Mouse (Mus musculus) liver, embryonic 16.5 days (tissue): Measurements from ENCODE around the gene Tysnd1. TPM values are rescaled to one million over a fixed set of nuclear protein-coding genes. Genes with fewer than 3 reads are reported as not detected.
A peak's percentile ranks its signal among the peaks of the same experiment; 100 is the strongest.

Source experiments
- ATAC-seq: fragments of 200-750 bp; cut with Nextera tagmentation; 2 replicates; pipeline ENCODE4 v1.8.0; 2017; ENCODE audit warnings: low read depth, mild to moderate bottlenecking, moderate number of reproducible peaks, moderate library complexity
- H3K27ac ChIP-seq: fragments of 300-500 bp; sonication (generic); 2 replicates; pipeline ENCODE4 v1.5.1; 2014; ENCODE audit warnings: mild to moderate bottlenecking, low read length
- H3K27me3 ChIP-seq: fragments of 300-500 bp; sonication (generic); 2 replicates; pipeline ENCODE4 v1.6.1; 2014; ENCODE audit warnings: low read depth, low read length, mixed read lengths; ENCODE audit not compliant: control insufficient read depth, insufficient read depth
- H3K36me3 ChIP-seq: fragments of 300-500 bp; sonication (generic); 2 replicates; pipeline ENCODE4 v1.6.1; 2014; ENCODE audit warnings: mild to moderate bottlenecking; ENCODE audit not compliant: control insufficient read depth, insufficient read depth
- H3K4me1 ChIP-seq: fragments of 300-500 bp; sonication (generic); 2 replicates; pipeline ENCODE4 v1.6.1; 2014; ENCODE audit warnings: low read depth, low read length, mixed read lengths; ENCODE audit not compliant: control insufficient read depth
- H3K4me2 ChIP-seq: fragments of 300-500 bp; sonication (generic); 2 replicates; pipeline ENCODE4 v1.6.1; 2014; ENCODE audit warnings: low read depth, low read length, mixed read lengths
- H3K4me3 ChIP-seq: fragments of 300-500 bp; sonication (generic); 2 replicates; pipeline ENCODE4 v1.5.1; 2014; ENCODE audit warnings: low read depth, mild to moderate bottlenecking, low read length
- H3K9ac ChIP-seq: fragments of 300-500 bp; sonication (generic); 2 replicates; pipeline ENCODE4 v1.6.1; 2014; ENCODE audit warnings: low read depth, low read length
- H3K9me3 ChIP-seq: fragments of 300-500 bp; sonication (generic); replicated peaks from 2 replicates; pipeline ENCODE4 v1.6.1; 2016; ENCODE audit warnings: low read length; ENCODE audit not compliant: control insufficient read depth
- WGBS: fragments of 180-500 bp; shearing (Covaris S2); extraction: QIAGEN DNeasy Blood & Tissue Kit; methylation state at CpG from one replicate; pipeline ENCODE4 v1.1.7; 2014; ENCODE audit not compliant: insufficient replicate concordance; 5-methylcytosine and 5-hydroxymethylcytosine counted together
- polyA plus RNA-seq: library from polyadenylated mRNA; unstranded; fragments of >200 nt; fragmentation: Nextera tagmentation; extraction: Ambion mirVana; gene quantifications from 2 replicates; pipeline ENCODE4 v1.2.1, GENCODE M21; 2015

The Tysnd1 gene
- polyA plus RNA-seq, 1 experiment from 2014 or later: 12.8 TPM

DNA sequence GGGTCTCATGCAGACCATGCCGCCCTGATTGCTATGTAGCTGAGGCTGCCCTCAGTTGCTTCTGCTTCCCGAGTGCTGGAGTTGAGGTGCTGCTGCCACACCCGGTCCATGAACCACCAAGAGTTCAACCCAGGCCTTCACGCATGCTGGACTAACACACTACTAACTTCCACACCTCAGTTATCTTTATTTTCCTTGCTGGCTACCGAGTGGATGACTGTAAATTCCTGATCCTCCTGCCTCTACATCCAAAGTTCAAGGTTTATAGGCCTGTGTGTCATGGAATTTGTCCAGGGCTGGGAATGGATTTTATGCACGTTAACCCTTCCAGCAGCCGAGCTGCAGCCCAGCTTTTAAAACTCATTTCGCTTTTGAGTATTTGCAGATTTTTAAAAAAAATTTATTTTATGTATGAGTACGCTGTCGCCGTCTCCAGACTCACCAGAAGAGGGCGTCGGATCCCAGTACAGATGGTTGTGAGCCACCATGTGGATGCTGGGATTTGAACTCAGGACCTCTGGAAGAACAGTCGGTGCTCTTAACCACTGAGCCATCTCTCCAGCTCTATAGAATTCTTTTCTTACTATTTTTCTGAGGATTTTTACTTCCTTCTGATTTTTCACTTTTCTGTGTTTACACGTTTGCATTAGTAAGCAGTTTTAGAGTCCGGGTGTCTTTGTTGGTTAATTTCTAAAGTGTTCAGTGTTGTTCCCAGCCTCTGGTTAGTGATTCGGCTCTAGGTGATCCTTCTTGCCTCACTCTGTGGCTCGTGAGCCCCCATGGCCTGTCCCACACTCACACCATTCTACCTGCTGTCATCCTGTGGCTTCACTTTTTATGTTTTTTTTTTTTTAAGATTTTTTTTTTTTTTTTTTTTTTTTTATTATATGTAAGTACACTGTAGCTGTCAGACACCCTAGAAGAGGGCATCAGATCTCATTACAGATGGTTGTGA is 38.1 kb upstream of the Tysnd1 start:
- Histone ChIP-seq H3K4me2 (no peak overlapping the region), H3K4me1 (no peaks in the 10 kb centered on the region; the same call in 1 of the 2 replicates), H3K27ac (peak overlapping the region; percentile 21; the same call in 1 of the 2 replicates), H3K4me3 (no peak overlapping the region), H3K9ac (no peak overlapping the region), H3K27me3 (no peaks in the 10 kb centered on the region), H3K36me3 (no peaks in the 10 kb centered on the region), H3K9me3 (no peaks in the 10 kb centered on the region)
- ATAC-seq: peak; percentile 35; the same call in 1 of the 2 replicates
- 75% methylated on average over 18 of the region's 18 CpGs for WGBS

DNA sequence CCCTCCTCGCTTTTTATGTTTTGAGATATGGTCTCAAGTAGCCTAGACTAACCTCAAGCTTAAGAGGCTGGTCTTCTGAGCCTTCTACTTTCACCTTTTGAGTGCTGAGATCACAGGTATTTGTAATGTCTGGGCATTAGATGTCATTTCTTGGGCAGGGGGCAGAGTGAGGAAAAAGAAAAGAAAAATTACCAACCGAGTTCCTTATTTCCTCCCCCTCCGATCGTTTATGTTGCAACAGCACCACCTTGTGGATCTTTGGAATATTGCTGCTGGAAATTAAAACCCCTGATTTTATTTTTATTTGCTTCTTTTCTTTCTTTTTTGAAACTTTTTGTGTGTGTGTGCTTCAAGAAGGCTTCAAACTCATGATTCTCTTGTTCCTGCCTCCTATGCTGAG is 37.3 kb upstream of the Tysnd1 start:
- H3K27me3 ChIP-seq: no peaks in the 10 kb centered on the region
- no peak overlapping the region for H3K27ac ChIP-seq
- WGBS: 19% methylated on average over 4 of the region's 4 CpGs
- no peak for ATAC-seq
- no peak overlapping the region for H3K4me2 ChIP-seq
- no peaks in the 10 kb centered on the region for H3K9me3 ChIP-seq
- no peaks in the 10 kb centered on the region for H3K36me3 ChIP-seq
- no peak overlapping the region for H3K4me3 ChIP-seq
- no peaks in the 10 kb centered on the region; the same call in 1 of the 2 replicates for H3K4me1 ChIP-seq
- no peak overlapping the region for H3K9ac ChIP-seq

DNA sequence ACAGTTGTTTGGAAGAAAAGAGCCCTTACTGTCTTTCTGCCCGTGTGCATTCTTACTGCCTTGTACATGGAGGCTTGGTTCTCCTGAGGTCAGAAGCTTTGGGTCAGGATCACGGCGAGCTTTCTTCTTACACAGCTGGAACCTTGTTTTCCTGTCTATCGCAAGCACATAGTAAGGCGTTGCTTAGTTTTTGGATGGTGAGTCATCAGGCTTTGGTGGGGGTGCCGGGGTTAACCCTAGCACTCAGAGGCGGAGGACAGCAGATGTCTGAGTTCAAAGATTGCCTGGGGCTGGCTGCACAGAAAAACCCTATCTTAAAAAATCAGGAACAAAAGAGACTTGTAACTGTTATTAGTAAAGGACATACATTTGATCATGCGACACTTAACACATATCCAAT is 33.4 kb upstream of the Tysnd1 start:
- Histone ChIP-seq H3K27me3 (no peaks in the 10 kb centered on the region), H3K27ac (no peak overlapping the region), H3K4me2 (no peak overlapping the region), H3K36me3 (peaks cover 5% of the 10 kb centered on the region; the same call in 1 of the 2 replicates), H3K4me1 (no peaks in the 10 kb centered on the region), H3K9me3 (no peaks in the 10 kb centered on the region), H3K9ac (no peak overlapping the region), H3K4me3 (no peak overlapping the region)
- 79% methylated on average over 8 of the region's 8 CpGs for WGBS
- ATAC-seq: no peak

DNA sequence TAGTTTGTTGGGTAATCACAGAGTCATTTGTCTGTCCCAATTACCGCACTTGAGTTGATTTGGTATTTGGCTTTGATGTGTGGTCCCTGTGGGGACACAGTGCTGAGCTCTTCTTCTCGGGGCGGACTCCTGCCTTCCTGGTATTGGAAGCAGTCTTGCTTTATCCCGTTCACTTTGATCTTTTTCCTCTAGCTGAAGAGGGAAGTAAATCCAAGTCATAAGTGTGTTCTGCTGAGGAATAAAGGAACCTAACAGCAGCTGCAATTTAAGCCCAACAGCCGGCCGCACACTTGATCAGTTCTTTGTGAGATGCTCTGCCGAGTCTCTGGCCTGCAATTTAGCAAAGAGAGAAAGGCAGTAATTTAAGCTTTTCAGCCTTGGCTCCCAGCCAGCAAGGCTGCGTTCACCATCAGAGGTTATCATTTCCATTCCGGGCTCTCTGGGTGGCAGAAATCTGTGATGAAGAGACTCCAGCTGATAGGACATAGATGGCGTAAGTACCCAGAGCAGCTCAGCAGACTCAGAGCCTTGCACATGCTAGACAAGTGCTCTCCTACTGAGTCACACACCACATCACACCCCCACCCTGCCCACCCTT is 32.8 kb upstream of the Tysnd1 start:
- Histone ChIP-seq H3K36me3 (peaks cover 5% of the 10 kb centered on the region; the same call in 1 of the 2 replicates), H3K4me1 (no peaks in the 10 kb centered on the region), H3K4me2 (no peak overlapping the region), H3K9ac (no peak overlapping the region), H3K9me3 (no peaks in the 10 kb centered on the region), H3K4me3 (no peak overlapping the region), H3K27me3 (no peaks in the 10 kb centered on the region), H3K27ac (no peak overlapping the region)
- 75% methylated on average over 10 of the region's 10 CpGs for WGBS
- no peak for ATAC-seq

DNA sequence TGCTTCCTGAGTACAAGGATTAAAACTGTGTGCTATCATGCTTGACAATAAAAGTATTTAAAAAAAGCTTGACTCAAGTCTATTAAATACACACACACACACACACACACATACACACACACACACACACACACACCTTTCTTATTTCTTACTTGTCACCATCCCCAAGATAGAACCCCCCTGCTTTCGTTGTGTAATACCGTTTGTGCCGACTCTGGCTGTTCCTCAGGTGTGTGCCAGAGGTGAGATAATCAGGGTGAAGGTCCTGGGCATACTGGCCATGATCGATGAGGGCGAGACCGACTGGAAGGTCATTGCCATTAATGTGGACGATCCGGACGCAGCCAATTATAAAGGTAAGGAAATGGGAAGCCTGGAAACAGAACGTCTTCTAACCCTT is 30.2 kb upstream of the Tysnd1 start:
- 79% methylated on average over 10 of the region's 10 CpGs for WGBS
- no peak overlapping the region for H3K4me2 ChIP-seq
- no peak overlapping the region for H3K27ac ChIP-seq
- H3K4me1 ChIP-seq: peaks cover 4% of the 10 kb centered on the region
- no peak overlapping the region for H3K4me3 ChIP-seq
- no peak overlapping the region for H3K9ac ChIP-seq
- H3K36me3 ChIP-seq: peaks cover 12% of the 10 kb centered on the region
- no peak for ATAC-seq
- H3K27me3 ChIP-seq: no peaks in the 10 kb centered on the region
- no peaks in the 10 kb centered on the region for H3K9me3 ChIP-seq

DNA sequence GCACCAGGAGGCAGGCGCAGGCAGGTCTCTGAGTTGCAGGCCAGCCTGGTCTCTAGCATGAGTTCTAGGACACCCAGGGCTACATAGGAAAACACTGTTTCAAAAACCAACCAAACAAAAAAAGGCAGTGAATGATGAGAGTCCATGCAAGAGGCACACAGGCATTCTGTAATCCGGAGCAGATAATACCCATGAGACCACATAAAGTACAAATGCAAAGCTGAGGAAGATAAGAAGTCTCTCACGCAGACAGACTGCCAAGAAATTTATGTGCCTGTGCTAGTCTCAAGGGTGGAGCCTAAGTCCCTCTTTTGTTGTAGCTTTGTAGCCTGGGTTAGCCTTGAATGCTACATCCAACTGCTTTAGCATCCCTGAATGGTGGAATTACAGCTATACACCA is 29.7 kb upstream of the Tysnd1 start:
- no peak overlapping the region for H3K9ac ChIP-seq
- H3K36me3 ChIP-seq: peaks cover 16% of the 10 kb centered on the region
- peaks cover 7% of the 10 kb centered on the region for H3K4me1 ChIP-seq
- H3K4me2 ChIP-seq: no peak overlapping the region
- no peak overlapping the region for H3K4me3 ChIP-seq
- H3K27ac ChIP-seq: no peak overlapping the region
- H3K27me3 ChIP-seq: no peaks in the 10 kb centered on the region
- H3K9me3 ChIP-seq: no peaks in the 10 kb centered on the region
- ATAC-seq: no peak
- 60% methylated on average over 3 of the region's 3 CpGs for WGBS

DNA sequence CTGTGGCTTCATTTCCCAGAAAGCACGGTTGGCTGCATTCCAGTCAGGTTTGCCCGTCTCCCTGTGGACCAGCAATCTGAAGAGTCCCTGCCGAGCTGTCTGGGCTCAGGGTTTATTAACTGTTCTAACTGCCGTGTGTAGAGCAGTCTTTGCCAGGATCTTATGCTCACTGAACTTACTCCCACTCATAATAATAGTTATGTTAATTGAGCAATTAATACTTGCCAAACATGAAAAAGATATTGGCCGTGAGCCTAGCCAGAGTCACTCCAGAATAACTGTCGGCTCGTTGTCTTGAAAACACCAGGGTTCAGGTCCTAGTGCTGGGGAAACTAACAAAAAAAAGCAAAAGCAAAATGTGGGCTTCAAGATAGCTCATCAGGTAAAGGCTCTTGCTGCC is 26.0 kb upstream of the Tysnd1 start:
- no peaks in the 10 kb centered on the region for H3K27me3 ChIP-seq
- no peak overlapping the region for H3K27ac ChIP-seq
- no peak overlapping the region for H3K9ac ChIP-seq
- H3K36me3 ChIP-seq: peaks cover 26% of the 10 kb centered on the region
- WGBS: 85% methylated on average over 7 of the region's 7 CpGs
- no peak overlapping the region for H3K4me2 ChIP-seq
- peaks cover 7% of the 10 kb centered on the region for H3K4me1 ChIP-seq
- ATAC-seq: no peak
- H3K9me3 ChIP-seq: no peaks in the 10 kb centered on the region
- H3K4me3 ChIP-seq: no peak overlapping the region

DNA sequence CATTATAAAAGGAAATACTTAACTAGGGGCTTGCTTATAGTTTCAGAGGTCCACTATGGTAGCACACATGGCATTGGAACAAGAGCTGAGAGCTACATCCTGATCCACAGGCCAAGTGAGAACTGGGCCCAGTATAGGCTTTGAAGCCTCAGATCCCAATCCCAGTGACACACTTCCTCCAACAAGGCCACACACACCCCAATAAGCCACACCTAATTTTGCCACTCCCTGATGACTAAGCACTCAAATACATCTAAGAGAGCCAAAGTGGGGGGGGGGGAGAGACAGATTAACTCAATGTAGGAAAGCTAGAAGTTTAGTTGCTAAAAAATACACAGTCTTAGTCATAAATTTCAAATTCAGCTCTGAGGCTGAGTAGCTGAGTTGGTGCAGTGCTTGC is 25.4 kb upstream of the Tysnd1 start:
- peak; percentile 69; the same call in 1 of the 2 replicates for ATAC-seq
- Histone ChIP-seq H3K36me3 (peaks cover 28% of the 10 kb centered on the region), H3K4me1 (peaks cover 7% of the 10 kb centered on the region)

DNA sequence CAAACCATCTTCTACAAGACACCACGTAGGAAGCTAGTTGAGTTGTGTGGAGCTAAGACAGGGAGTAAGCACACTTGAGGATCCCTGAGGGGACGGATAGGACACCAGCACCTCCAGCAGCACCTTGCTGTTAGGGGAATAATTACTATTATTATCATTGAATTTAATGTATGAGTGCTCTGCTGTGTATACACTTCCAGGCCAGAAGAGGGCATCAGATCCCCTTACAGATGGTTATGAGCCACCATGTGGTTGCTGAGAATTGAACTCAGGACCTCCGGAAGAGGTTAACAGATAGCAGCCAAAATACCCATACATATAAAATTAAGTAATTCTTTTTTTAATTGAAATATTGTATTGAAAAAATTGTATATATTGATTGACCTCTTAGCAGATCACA is 24.6 kb upstream of the Tysnd1 start:
- Histone ChIP-seq H3K4me2 (no peak overlapping the region), H3K36me3 (peaks cover 28% of the 10 kb centered on the region), H3K27ac (no peak overlapping the region), H3K9ac (no peak overlapping the region), H3K9me3 (no peaks in the 10 kb centered on the region), H3K4me3 (no peak overlapping the region), H3K27me3 (no peaks in the 10 kb centered on the region), H3K4me1 (peaks cover 7% of the 10 kb centered on the region)
- 79% methylated on average over 3 of the region's 3 CpGs for WGBS
- no peak for ATAC-seq

More for the DNA sequence above, 25.4 kb upstream of the Tysnd1 start:
- H3K4me2 ChIP-seq: no peak overlapping the region
- no peaks in the 10 kb centered on the region for H3K27me3 ChIP-seq
- H3K9me3 ChIP-seq: no peaks in the 10 kb centered on the region
- H3K4me3 ChIP-seq: no peak overlapping the region
- H3K9ac ChIP-seq: no peak overlapping the region
- no peak overlapping the region for H3K27ac ChIP-seq
